Mouse (Mus musculus) heart, postnatal 0 days (tissue): Measurements from ENCODE around the gene Zrsr1.

Experiments
- CTCF ChIP-seq: IDR thresholded peaks from 2 replicates; pipeline ENCODE4 v1.5.1; 2016; ENCODE audit warnings: antibody characterized with exemption, control low read depth, low read depth
- EP300 ChIP-seq: IDR thresholded peaks from 2 replicates; pipeline ENCODE4 v1.6.1; 2016; ENCODE audit warnings: antibody characterized with exemption, low read depth

- no peak for TF ChIP-seq CTCF
- no peak for TF ChIP-seq EP300
These were observed 48.4 kb downstream of the Zrsr1 start for GRCm38 (mm10) chr11:23020116-23020770.
